Mouse (Mus musculus) cerebellum, adult 2 months (tissue): ENCODE results near the gene Map3k7.

Experiments used
- CTCF ChIP-seq: fragments of 200-500 bp; IDR thresholded peaks from 2 replicates; pipeline ENCODE4 v1.5.1; 2011; ENCODE audit warnings: low read depth, mild to moderate bottlenecking, control low read depth, low read length, moderate library complexity, borderline replicate concordance; ENCODE audit not compliant: insufficient read depth
- POLR2A ChIP-seq: fragments of 200-500 bp; IDR thresholded peaks from 2 replicates; pipeline ENCODE4 v1.6.1; 2011; ENCODE audit warnings: low read length, control low read depth, borderline replicate concordance; ENCODE audit not compliant: insufficient read depth

DNA sequence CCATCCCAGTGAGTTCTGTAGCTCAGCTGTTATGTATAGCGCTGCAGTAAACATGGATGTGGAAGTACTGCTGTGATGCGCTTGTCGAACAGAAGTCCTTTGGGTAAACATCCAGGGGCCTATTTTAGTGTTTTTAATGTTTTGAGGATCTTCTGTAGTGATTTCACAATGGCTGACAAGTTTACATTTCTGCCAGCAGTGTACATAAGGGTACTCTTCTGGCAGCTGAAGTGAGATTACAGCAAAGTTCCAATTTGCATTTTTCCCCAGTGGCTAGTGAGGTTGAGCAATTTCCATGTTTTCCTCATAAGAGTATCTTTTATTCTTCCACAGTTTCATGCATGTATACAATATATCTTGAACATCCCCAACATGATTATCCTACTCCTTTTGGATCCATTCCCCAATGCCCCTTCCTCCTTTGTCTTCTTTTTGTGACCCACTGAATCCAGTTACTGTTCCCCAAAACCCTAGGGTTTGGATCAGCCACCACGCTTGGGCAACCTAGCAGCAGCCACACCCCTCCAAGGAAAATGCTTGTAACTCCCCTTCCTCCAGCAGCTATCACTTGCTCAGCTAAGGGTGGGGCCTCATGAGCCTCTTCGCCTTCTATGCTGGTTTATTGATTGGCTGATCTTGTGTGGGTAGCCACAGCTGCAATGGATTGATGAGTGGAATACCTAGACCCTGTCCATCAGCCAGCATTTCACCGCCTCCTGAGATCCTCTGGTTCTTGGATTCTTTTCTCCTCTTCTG, 47.5 kb downstream of the Map3k7 start:
- TF ChIP-seq CTCF, result no peak
- no peak for TF ChIP-seq POLR2A
